Comparison of ENCODE assay signal across 28 mouse cellular contexts in genomic region chr16:57099572-57100237, GRCm38 (mm10). TPM values are rescaled to one million over a fixed set of nuclear protein-coding genes. Genes with fewer than 3 reads are reported as not detected.
DNase-seq lines count a peak whose midpoint lies in the region; TF ChIP-seq lines count a peak whose summit lies in the region.
"Had no signal": no experiment of that assay in that cellular context is flagged by ENCODE, and none has a peak within 500 bp of the region (broad histone marks: within the 10 kb centered on the region; RNA-seq: fewer than 3 reads in every experiment).

No protein-coding gene starts in this region.

- H3K4me3 ChIP-seq in small intestine, adult 2 months (ENCODE audit: low read depth, low read length): no peak overlapping the region
- H3K4me3 ChIP-seq: embryonic facial prominence, embryonic 13.5 days; embryonic facial prominence, embryonic 15.5 days; erythroblast, embryonic 14.5 days; forebrain, embryonic 10.5 days; forebrain, embryonic 12.5 days had no signal

- no peak for TF ChIP-seq POLR2A in small intestine, adult 2 months (IDR thresholded peaks at IDR 0.05; ENCODE audit: low read depth, low read length)

- H3K36me3 ChIP-seq in small intestine, adult 2 months (ENCODE audit: control insufficient read depth, insufficient read depth, low read length): no peaks in the 10 kb centered on the region
- H3K36me3 ChIP-seq: embryonic facial prominence, embryonic 13.5 days; embryonic facial prominence, embryonic 15.5 days; forebrain, embryonic 10.5 days; forebrain, embryonic 12.5 days had no signal

- no peak for TF ChIP-seq CTCF in small intestine, adult 2 months (IDR thresholded peaks at IDR 0.05; ENCODE audit: extremely low read depth, insufficient read length, insufficient replicate concordance, low read depth, low read length)

- 41% methylated on average over 5 of the region's 5 CpGs for WGBS in small intestine, adult 2 months

- no peaks in the 10 kb centered on the region for H3K27me3 ChIP-seq in small intestine, adult 2 months (ENCODE audit: control insufficient read depth, insufficient read depth, low read length)
- H3K27me3 ChIP-seq: embryonic facial prominence, embryonic 13.5 days; embryonic facial prominence, embryonic 15.5 days; forebrain, embryonic 12.5 days had no signal

- peaks cover 9% of the 10 kb centered on the region; the same call in 1 of the 2 replicates for H3K4me1 ChIP-seq in small intestine, adult 2 months (ENCODE audit: control insufficient read depth, insufficient read depth, insufficient read length, low read length)
- H3K4me1 ChIP-seq: embryonic facial prominence, embryonic 13.5 days; embryonic facial prominence, embryonic 15.5 days; forebrain, embryonic 10.5 days; forebrain, embryonic 12.5 days had no signal

- DNase-seq in retina, postnatal 1 day: peak; percentile 38
- DNase-seq in retina, embryonic 14.5 days (ENCODE audit: low spot score): no peak
- DNase-seq in MEL-GATA-1-ER (ENCODE audit: extremely low read depth, low read depth): peak; percentile 57
- no peak for DNase-seq in thymus, postnatal 14 days
- no peak for DNase-seq in adrenal gland, adult 18-20 months (ENCODE audit: low spot score in 2 of 2)
- DNase-seq: adrenal gland, adult 2 months; adrenal gland, postnatal 10 days; adrenal gland, postnatal 25 days; B cell, adult 2 months; cerebellum, adult 11 months; cerebellum, adult 18-20 months; cerebellum, adult 8-10 months; cerebellum, adult 9-11 months; cerebellum, postnatal 14 days; cerebellum, postnatal 36 days; embryo, embryonic 11 days; forebrain, postnatal 0 days had no signal

- peak overlapping the region; percentile 46; the same call in 1 of the 2 replicates for H3K27ac ChIP-seq in small intestine, adult 2 months (ENCODE audit: insufficient read depth, low read depth, low read length)
- H3K27ac ChIP-seq: embryonic facial prominence, embryonic 13.5 days; embryonic facial prominence, embryonic 15.5 days; forebrain, embryonic 10.5 days; forebrain, embryonic 12.5 days had no signal

RNA-seq across cellular contexts. Expression of gene Tomm70a, which starts 21.8 kb away (rescaled TPM):
- 8.5 and 9.0 TPM in 2 replicates for polyA plus RNA-seq in small intestine, adult 2 months (2012; rRNA removed)
- 10 to 100 TPM; 47.5 to 56.4 TPM for total RNA-seq in adrenal gland, adult 18-20 months (2021)

RNA-seq across cellular contexts. Expression of gene Tmem45a2, which starts 28.5 kb away (rescaled TPM):
- 0.08 TPM in 1 of 2 replicates, not detected in the other for polyA plus RNA-seq in small intestine, adult 2 months (2012; rRNA removed)
- total RNA-seq in adrenal gland, adult 18-20 months (2021): not detected
- total RNA-seq: adrenal gland, adult 2 months; adrenal gland, postnatal 10 days; adrenal gland, postnatal 25 days; common myeloid progenitor, adult 5-6 weeks had no signal
- polyA plus RNA-seq: adrenal gland, adult 2 months; brain, embryonic 14.5 days; CD4-positive, CD25-positive, alpha-beta regulatory T cell, adult 4 months; embryonic facial prominence, embryonic 11.5 days; erythroblast, embryonic 14.5 days; forebrain, embryonic 10.5 days; forebrain, embryonic 12.5 days; forebrain, embryonic 14.5 days; forebrain, postnatal 0 days had no signal

Comparison
In these comparisons a context has a peak if more than half of its experiments do, and no peak if none do; other contexts are left out.
1. DNase-seq: peak in retina, postnatal 1 day (single experiment) and MEL-GATA-1-ER (single experiment); none in retina, embryonic 14.5 days (single experiment), thymus, postnatal 14 days (single experiment) and adrenal gland, adult 18-20 months (0 of 2).